Mouse (Mus musculus) thymus, adult 2 months (tissue): Measurements from ENCODE around the gene Neurod4.

Experiments
- CTCF ChIP-seq: fragments of 200-500 bp; IDR thresholded peaks from 2 replicates; pipeline ENCODE4 v1.5.1; 2012; ENCODE audit warnings: mild to moderate bottlenecking, control low read depth, low read length, moderate library complexity, borderline replicate concordance; ENCODE audit not compliant: control insufficient read depth, poor library complexity, insufficient read depth; ENCODE audit errors: extremely low read depth
- POLR2A ChIP-seq: fragments of 200-500 bp; IDR thresholded peaks from 2 replicates; pipeline ENCODE4 v1.6.1; 2012; ENCODE audit warnings: mild to moderate bottlenecking, low read length, control low read depth, moderate library complexity; ENCODE audit not compliant: control insufficient read depth, poor library complexity, insufficient read depth; ENCODE audit errors: extremely low read depth

DNA sequence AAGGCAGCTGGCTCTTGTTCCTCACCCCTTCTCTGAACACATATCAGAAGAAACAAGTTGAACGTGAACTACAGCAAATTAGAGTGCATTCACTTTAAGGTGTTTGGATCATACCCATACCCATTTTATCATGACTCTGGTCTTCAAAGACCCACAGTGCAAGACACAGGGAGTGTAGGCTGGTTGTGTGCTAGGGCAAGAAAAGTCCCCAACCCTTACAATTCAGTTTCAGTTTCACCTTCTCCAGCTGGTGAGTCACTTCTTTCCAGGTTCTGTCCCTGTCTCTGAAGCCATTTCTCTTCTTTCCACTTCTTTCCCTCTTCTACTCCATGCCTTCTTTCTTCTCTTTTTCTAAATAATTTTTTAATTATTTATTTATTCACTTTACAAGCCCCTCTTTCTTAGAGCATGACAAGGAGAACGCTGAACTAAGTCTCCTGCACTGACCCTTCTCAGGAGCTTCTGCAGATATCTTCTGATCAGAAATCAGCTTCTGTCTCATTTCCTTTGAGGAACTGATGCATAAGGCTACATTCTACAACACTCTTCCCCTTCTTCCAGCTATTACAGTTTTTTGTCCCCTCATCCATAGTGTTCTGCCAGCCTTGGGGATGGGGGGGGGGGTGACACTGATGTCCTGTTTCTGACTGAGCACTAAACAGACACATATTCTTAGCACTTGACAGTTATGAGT is 31.6 kb upstream of the Neurod4 start:
- TF ChIP-seq CTCF, result no peak
- no peak for TF ChIP-seq POLR2A
